Mouse (Mus musculus) adrenal gland, adult 18-20 months (tissue): ENCODE data around the gene Rsph6a. TPM values are rescaled to one million over a fixed set of nuclear protein-coding genes. Genes with fewer than 3 reads are reported as not detected.
A peak's percentile ranks its signal among the peaks of the same experiment; 100 is the strongest.
"Not testable (repeated sequence)": the region's sequence is repeated elsewhere in the genome, so short reads cannot be mapped to it uniquely, and the experiment has no call there.

Experiments
- DNase-seq, 2 experiments: peaks; one replicate each; pipeline ENCODE4 v3.0.0; 2021 to 2022; ENCODE audit warnings: low spot score in 2 of 2
- total RNA-seq, 2 experiments: library from RNA; stranded (reverse); gene quantifications; 1 replicate in 1 of 2; 2 replicates in 1 of 2; pipeline ENCODE4 v1.2.3; 2021

Gene Rsph6a
- total RNA-seq, 2 experiments from 2014 or later, result not detected

DNA sequence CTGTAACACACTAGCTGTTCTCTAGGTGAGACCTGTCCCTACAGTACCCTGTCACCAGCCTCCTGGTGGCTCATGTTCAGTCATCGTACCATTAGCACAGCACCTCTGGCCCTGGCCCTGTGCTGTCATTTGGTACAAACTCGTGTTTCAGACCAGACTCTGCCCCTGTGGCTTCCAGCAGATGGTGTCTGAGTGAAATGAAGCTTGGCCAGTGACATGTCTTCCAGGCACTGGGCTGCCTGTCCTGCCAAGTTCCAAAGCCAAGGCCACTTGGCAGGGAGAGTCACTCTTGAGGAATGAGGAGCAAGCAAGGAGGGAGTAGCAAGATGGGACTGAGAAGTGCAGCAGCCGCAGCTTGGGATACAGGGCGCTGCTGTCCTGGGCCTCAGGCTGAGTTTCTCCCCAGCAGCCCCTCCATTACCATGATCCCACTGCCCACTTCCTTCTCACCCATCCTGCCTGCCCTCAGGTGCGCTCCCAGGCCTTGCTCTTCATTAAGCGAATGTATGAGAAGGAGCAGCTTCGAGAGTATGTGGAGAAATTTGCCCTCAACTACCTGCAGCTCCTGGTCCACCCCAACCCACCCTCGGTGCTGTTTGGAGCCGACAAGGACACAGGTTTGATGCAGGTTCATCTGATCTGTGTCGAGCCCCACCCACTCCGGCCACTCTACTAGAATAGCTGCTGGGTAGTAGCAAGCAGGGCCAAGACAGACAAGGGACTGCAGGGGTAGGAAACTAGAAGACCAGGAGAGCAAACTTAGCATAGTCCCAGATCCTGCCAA, 8.0 kb upstream of the Rsph6a start:
- DNase-seq, result peak; percentile 37 to 43

DNA sequence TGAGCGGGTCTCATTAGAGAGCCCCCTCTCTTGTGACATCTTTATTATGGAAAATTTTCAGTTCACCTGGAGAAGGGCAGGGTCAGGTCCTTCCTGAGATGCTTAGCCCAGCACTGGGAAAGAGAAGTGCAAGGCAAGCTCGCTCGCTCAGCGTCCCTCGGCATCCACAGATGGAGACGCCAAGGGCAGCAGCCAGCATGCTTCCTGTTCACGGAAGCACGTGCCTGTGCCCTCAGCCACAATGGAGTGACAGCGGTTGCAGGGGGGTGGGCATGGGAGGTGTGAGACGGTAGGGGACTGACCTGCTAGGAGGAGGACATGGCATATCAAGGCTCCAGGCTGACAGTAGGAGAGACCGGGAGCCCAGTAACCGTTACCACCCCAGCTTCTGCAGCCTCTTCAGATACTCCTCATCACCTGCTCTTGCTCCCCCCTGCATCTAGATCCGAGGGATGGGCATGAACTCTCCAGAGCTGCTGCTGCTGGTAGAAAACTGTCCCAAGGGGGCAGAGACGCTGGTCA, 6.4 kb upstream of the Rsph6a start:
- no peak for DNase-seq

DNA sequence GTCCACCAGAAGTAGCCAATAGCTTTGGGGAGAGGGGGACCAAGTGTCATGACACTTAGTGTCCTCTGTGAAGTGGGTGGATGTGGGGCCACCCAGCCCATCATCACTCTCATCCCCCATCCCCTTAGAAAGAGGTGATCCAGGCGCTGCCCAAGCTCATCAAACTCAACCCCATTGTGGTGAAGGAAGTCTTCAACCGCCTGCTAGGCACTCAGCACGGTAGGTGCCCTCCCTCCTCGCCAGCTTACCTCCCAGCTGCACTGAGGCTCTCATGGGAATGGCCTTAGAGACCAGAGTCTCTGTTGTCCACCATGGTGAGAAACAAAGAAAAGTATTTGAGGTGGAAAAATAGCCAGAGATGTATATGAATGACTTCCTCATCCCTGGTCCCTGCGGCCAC, 5.2 kb upstream of the Rsph6a start:
- DNase-seq, result no peak

DNA sequence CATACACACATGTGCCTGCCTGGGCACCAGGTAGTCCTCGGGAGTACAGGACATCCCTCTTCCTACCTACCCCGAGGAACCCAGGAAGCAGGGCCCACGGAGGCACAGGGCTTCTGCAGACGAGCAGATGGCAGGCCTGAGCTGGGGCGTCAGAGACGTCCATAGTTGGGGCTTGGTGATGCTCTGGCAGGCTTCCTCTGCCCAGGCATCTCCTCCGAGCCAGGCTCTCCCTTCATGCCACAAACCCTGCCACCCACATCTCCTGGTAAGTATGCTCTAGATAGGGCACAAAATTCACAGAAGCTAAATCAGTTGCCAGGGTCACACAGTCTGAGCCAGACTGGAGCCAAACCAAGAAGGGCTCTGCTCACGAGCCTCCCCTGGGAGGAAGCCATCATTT, 4.3 kb upstream of the Rsph6a start:
- DNase-seq, result no peak

DNA sequence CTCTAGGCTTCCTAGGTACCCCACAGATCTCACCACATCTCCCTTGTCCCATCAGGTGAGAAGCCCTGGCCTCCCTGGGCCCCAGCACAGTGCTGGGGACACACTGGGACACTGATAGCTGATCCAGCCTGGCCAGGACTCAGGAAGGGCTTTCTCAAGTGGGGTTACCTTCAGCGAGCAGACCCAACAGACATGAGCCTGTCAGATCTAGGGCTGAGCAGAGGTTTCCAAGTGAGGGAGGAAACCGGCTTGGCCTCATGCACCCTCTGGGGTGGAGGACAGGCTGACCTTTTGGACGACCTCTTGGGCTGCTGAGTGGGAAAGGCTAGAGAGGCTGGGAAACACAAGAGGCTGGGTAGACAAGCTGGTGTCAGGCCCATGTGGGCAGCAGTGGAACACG, 3.3 kb upstream of the Rsph6a start:
- no peak for DNase-seq

DNA sequence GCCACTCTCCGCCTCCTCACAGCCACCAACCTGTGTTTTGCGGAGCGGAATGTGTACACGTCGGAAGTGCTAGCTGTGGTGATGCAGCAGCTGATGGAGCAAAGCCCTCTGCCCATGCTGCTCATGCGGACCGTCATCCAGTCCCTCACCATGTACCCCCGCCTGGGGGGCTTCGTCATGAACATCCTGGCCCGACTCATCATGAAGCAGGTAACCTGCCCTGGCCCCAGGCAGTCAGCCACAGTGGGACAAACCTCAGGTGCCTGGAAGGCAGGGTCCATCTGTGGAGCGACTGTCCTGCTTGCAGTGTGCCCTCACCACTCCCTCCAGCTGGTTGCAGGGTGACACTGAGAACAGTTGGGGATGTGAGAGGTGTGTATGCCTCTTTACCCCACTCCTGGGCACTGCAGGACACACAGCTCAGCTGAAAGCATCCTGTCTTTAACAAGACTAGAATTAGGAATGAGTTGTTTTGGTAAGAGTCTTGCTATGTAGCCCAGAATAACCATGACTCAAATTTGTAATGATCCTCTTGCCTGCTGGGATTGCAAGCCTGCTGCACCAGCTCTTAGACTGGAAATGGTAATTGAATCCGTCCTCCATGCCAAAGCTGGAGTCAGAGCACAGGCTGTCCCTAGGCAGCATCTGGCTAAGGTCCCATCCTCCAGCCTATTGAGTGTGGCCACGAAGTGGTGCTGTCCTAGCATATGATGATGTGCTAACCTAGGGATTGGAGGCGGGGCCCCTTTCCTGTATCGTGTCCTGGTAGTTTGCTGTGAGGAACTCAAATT, 1.9 kb upstream of the Rsph6a start:
- DNase-seq, result no peak

DNA sequence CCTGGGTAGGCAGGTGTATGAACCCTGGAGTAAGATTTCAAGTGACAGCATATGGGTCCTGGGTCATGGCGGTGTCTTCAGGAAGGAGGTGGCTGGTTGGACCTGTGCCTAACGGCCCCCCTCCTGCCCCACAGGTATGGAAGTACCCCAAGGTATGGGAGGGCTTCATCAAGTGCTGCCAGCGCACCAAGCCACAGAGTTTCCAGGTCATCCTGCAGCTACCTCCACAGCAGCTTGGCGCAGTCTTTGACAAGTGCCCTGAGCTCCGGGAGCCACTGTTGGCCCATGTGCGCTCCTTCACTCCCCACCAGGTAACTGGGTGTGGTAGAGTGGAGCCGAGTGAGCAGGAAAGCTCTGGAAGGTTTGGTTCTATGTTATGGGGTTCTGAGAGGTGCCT, 1.4 kb upstream of the Rsph6a start:
- DNase-seq, result no peak

DNA sequence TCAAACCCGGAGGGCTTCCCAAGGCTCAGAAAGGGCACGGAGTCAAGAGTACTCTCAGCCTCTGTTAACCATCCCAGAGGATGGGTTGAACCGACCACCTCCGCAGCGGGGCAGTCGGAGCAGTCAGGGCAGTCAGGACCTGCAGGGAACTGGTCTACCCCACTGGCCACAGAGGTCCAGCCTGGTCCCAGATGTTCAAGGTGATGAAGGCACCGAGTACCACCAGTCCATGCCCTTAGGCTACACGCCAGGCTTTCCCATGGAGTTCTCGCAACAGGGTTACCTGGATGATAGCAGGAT, 237 bp downstream of the Rsph6a start:
- DNase-seq, result no peak

DNA sequence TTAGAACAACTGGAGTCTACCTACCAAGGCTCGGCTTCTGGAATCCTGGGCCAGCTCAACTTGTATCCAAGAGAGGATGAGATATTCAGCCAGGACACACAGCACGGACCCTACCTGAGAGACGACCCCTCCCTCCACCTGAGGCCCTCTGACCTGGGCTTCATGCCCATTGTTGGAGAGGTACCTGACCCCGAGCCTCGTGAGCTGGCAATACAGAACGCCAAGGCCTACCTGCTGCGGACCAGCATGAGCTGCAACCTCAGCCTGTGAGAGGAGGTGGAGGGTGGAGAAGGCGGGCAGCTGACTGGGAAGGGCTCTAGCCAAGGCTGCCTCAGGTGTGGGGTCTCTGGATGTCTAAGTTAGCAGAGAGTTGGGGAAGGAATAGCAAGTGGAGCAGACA, 618 bp downstream of the Rsph6a start:
- DNase-seq, result no peak

DNA sequence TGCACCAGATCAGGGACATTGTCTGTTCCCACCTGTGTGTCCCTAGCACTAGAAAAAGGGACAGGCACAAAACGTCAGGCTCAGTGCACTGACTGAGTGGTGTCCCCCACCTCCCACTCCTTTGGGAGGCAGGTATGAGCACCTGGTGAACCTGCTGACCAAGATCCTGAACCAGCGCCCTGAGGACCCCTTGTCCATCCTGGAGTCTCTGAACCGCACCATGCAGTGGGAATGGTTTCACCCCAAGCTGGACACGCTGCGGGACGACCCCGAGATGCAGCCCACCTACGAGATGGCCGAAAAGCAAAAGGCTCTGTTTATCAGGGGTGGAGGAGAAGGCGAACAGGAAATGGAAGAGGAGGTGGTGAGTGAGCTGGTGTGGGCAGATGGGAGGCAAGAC, 2.9 kb downstream of the Rsph6a start:
- no peak for DNase-seq

DNA sequence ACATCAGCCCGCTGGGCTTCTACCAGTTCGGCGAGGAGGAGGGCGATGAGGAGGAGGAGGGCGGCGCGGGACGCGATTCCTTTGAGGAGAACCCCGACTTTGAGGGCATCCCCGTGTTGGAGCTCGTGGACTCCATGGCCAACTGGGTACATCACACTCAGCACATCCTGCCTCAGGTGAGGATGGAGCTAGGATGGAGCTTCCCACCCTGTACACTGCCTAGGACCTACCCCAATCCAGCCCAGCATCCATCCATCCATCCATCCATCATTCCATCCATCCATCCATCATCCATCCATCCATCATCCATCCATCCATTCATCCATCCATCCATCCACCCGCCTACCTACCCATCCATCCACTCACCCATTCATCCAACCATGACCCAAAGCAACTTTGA, 11.4 kb downstream of the Rsph6a start:
- DNase-seq, result no peak

DNA sequence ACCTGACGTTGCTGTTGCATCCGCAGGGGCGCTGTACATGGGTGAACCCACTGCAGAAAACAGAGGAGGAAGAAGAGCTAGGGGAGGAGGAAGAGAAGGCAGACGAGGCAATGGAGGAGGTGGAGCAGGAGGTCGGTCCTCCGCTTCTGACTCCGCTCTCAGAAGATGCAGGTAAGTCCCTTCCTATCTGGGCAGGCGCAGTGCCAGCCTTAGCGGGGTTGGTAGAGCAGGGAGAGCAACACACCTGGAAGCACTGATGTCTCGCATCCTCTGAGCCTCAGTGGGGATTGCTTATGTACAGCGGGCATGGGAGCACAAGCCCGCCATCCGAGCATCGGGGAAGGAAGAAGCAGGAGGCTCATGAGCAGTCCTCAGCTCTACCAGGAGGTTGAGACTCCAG, 12.6 kb downstream of the Rsph6a start:
- DNase-seq, result no peak

DNA sequence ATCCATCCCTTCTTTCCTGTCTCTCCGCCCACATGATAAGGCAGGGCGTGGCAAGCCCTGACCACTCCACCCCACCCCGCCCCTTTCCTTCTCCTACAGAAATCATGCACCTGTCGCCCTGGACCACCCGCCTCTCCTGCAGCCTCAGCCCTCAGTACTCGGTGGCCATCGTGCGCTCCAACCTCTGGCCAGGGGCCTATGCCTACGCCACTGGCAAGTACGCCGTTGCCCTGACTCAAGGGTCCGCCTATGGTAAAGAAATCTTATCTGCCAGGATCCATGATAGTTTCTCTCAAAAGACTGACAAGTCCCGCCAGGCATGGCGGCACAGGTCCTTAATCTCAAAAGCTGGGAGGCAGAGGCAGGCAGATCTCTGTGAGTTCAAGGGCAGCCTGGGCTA, 13.4 kb downstream of the Rsph6a start:
- DNase-seq, result no peak

DNA sequence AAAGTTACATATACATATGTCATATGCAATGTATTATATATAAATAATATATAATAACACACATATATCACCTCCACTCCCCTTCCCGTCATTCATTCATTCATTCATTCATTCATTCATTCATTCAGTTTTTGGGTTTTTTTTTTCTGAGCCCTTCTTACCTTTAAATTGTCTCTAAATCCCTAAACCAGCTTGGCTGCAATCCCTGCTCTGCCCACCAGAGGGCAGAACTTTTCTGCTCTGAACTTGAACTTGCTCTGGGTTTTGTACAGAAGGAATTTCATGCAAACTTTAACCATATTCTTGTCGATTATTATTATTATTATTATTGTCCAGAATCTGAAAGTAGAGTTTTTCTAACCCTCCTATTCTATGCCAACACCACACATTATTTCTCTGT, 14.2 kb downstream of the Rsph6a start:
- DNase-seq, result peak; percentile 76 to 78

DNA sequence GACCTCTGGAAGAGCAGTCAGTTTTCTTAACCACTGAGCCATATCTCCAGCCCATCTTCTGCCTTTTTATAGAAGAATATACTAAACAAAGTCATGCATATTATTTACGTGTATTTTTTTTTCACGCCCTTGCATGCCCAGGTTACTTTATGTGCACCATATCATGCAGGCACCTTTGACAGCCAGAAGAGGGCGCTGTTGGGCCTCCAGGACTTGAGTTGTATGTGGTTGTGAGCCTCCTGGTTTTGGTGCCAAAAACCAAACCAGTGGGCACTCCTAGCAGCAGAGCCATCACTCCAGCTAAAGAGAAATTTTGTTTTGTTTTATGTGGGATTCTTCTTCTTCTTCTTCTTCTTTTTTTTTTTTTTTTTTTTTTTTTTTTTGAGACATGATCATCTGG, 15.0 kb downstream of the Rsph6a start:
- DNase-seq, result peak in 1 of 2 experiments; percentile 32

DNA sequence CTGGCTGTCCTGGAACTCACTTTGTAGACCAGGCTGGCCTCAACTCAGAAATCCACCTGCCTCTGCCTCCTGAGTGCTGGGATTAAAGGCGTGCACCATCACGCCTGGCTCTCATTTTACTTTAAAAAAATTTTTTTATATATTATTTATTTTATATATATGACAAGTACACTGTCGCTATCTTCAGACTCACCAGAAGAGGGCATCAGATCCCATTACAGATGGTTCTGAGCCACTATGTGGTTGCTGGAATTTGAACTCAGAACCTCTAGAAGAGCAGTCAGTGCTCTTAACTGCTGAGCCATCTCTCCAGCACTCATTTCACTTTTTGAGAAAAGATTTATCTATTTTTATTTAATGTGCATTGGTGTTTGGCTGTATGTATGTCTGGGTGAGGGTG, 16.5 kb downstream of the Rsph6a start:
- DNase-seq, result not testable (repeated sequence)

DNA sequence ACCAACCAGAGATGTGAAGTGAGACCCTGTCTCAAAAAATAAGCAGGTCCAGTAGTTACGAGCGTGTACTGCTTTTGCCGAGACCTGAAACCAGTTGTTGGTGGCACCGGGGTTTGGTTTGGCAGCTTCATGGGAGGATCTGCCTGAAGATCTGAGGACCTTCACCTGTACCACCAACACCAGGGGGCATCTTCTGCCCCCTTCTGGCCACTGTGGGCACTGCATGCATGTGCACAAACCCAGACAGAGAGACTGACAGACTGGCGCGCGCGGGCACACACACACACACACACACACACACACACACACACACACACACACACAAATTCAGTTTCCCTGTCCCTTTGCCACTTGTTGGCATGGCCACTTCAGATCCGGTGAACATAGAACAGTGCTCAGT, 19.0 kb downstream of the Rsph6a start:
- peak in 1 of 2 experiments; percentile 54 for DNase-seq

DNA sequence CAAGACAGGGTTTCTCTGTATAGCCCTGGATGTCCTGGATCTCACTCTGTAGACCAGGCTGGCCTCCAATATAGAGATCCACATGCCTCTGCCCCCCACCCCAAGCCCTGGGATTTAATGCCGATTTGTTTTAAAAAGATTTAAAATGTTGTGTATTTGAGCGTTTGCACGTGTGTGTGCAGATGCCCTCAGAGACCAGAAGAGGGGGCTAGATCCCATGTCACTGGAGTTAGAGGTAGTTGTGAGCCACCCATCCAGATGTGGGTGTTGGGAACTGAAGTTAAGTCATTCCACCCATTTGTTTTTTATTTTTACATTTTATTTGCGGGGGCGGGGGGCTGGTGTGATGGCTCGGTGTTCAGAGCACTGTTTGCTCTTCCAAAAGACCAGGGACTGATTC, 20.0 kb downstream of the Rsph6a start:
- DNase-seq, result no peak

DNA sequence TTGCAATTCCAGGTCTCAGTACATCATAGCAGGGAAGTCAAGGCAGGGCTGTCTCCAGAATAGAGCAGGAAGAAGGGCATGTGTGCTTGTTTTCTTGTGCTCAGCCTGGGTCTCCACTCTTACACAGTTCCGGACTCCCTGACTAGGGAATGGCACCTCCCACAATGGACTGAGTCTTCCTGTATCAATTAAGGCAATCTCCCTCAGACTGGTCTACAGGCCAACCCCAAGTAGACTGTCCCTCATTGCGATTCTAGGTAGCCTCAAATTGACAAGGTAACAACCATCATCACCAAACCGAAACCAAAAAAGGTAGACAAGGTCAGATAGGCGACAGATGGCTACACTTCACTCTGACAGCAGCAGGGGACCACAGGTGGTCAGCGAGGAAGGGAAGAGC, 20.7 kb downstream of the Rsph6a start:
- DNase-seq, result no peak

DNA sequence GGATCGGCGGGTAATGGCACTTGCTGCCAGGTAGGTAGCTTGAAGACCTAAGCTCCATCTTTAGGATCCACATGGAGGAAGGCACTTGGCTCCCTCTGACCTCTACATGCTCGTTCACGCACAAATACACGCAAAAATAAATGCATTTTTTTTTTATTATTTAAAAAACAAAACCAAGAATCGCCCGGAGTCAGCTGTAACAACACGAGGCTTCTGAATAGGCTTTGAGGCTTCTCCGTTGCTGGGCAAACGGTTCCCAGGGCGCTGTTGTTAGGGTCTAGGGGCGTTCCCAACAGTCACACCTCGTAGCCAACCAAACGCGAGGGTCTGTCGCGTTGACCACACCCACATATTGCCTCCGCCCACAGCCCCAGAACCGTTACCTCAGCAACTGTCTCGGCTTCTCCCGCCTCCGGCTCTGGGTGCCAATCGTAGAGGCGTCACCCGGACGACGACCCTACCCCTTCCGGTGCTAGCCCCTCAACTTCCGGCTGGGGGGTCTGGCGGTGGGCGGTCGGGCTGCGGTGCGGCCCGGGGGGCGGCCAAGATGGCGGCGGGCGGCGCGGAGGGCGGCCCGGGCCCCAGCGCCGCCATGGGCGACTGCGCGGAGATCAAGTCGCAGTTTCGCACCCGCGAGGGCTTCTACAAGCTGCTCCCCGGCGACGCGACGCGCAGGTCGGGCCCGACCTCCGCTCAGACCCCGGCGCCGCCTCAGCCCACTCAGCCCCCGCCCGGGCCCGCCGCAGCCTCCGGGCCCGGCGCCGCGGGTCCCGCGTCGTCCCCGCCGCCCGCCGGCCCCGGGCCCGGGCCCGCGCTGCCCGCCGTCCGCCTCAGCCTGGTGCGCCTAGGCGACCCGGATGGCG, 21.5 kb downstream of the Rsph6a start, which contains the start of gene Dmwd:
TSS of gene Dmwd (plus strand) at position 505 of the 863 bp plus-strand sequence.
- peak; percentile 85 to 86 for DNase-seq

DNA sequence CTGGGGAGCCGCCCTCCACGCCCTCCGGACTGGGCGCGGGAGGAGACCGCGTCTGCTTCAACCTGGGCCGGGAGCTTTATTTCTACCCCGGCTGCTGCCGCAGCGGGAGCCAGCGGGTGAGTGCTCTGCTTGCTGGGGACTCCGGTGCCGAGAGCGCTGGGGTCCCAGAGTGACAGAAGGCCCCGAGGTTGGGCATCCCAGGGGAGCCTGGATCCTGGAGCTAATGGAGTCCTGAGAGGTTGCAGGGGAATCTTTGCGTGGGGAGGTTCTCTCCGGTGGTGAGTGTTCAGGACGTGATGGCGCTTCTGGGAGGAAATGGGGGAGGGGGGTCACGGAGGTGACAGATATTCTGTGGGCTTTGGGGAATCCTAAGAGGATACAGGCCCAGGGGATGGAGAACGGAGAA, 22.1 kb downstream of the Rsph6a start:
- peak in 1 of 2 experiments; percentile 41 for DNase-seq
